Mouse (Mus musculus) midbrain, embryonic 13.5 days (tissue): ENCODE data around the gene Adamtsl5. TPM values are rescaled to one million over a fixed set of nuclear protein-coding genes. Genes with fewer than 3 reads are reported as not detected.

Experiments
- ATAC-seq: fragments of 200-750 bp; cut with Nextera tagmentation; 2 replicates; pipeline ENCODE4 v1.8.0; 2017; ENCODE audit warnings: mild to moderate bottlenecking, moderate TSS enrichment, moderate library complexity
- H3K27ac ChIP-seq: fragments of 300-500 bp; sonication (generic); 2 replicates; pipeline ENCODE4 v1.5.1; 2015; ENCODE audit warnings: inconsistent platforms, mild to moderate bottlenecking, moderate library complexity
- H3K27me3 ChIP-seq: fragments of 300-500 bp; sonication (generic); 2 replicates; pipeline ENCODE4 v1.6.1; 2015; ENCODE audit warnings: mild to moderate bottlenecking, inconsistent platforms
- H3K36me3 ChIP-seq: fragments of 300-500 bp; sonication (generic); 2 replicates; pipeline ENCODE4 v1.6.1; 2015; ENCODE audit warnings: mild to moderate bottlenecking, inconsistent platforms
- H3K4me1 ChIP-seq: fragments of 300-500 bp; sonication (generic); replicated peaks from 2 replicates; pipeline ENCODE4 v1.6.1; 2015; ENCODE audit warnings: inconsistent platforms
- H3K4me2 ChIP-seq: fragments of 300-500 bp; sonication (generic); replicated peaks from 2 replicates; pipeline ENCODE4 v1.6.1; 2015; ENCODE audit warnings: moderate library complexity, mild to moderate bottlenecking, inconsistent platforms
- H3K4me3 ChIP-seq: fragments of 300-500 bp; sonication (generic); replicated peaks from 2 replicates; pipeline ENCODE4 v1.5.1; 2015; ENCODE audit warnings: mild to moderate bottlenecking, inconsistent platforms
- H3K9ac ChIP-seq: fragments of 300-500 bp; sonication (generic); replicated peaks from 2 replicates; pipeline ENCODE4 v1.6.1; 2015; ENCODE audit warnings: mild to moderate bottlenecking, inconsistent platforms
- H3K9me3 ChIP-seq: fragments of 300-500 bp; sonication (generic); 2 replicates; pipeline ENCODE4 v1.6.1; 2016; ENCODE audit warnings: mild to moderate bottlenecking, inconsistent platforms
- WGBS: fragments of 180-500 bp; shearing (Covaris S2); methylation state at CpG from one replicate; pipeline ENCODE4 v1.1.7; 2015; 5-methylcytosine and 5-hydroxymethylcytosine counted together
- polyA plus RNA-seq: library from polyadenylated mRNA; unstranded; fragments of >200 nt; fragmentation: Nextera tagmentation; extraction: Ambion mirVana; gene quantifications from 2 replicates; pipeline ENCODE4 v1.2.1, GENCODE M21; 2015

Adamtsl5 gene
- polyA plus RNA-seq, 1 experiment from 2014 or later = 0.61 TPM

GRCm38 (mm10) chr10:80312586-80313504, 35.4 kb downstream of the Adamtsl5 start:
- H3K27me3 ChIP-seq = no peaks in the 10 kb centered on the region
- no peaks in the 10 kb centered on the region for H3K9me3 ChIP-seq
- no peak overlapping the region for H3K9ac ChIP-seq
- 0 out of 2 replicates have a peak overlapping the region, but pooled peaks have one; percentile 1 for H3K4me3 ChIP-seq
- WGBS = 78% methylated on average over 54 of the region's 54 CpGs
- peaks cover 100% of the 10 kb centered on the region for H3K36me3 ChIP-seq
- H3K4me2 ChIP-seq = no peak overlapping the region
- H3K4me1 ChIP-seq = peaks cover 56% of the 10 kb centered on the region
- no peak overlapping the region for H3K27ac ChIP-seq
- ATAC-seq = no peak

- Histone ChIP-seq H3K27me3 (no peaks in the 10 kb centered on the region), H3K4me3 (no peak overlapping the region), H3K27ac (no peak overlapping the region), H3K9ac (no peak overlapping the region), H3K36me3 (peaks cover 100% of the 10 kb centered on the region), H3K9me3 (no peaks in the 10 kb centered on the region), H3K4me1 (peaks cover 56% of the 10 kb centered on the region), H3K4me2 (no peak overlapping the region)
- WGBS = 88% methylated on average over 16 of the region's 16 CpGs
- no peak for ATAC-seq
Measured at GRCm38 (mm10) chr10:80311560-80311959, 36.7 kb downstream of the Adamtsl5 start.

- no peaks in the 10 kb centered on the region for H3K9me3 ChIP-seq
- H3K4me1 ChIP-seq = peaks cover 74% of the 10 kb centered on the region
- no peak for ATAC-seq
- H3K36me3 ChIP-seq = peaks cover 82% of the 10 kb centered on the region
- H3K4me2 ChIP-seq = peak overlapping the region; percentile 41
- no peak overlapping the region for H3K27ac ChIP-seq
- H3K9ac ChIP-seq = peak overlapping the region; percentile 48; the same call in 1 of the 2 replicates
- H3K4me3 ChIP-seq = peak overlapping the region; percentile 11
- WGBS = 31% methylated on average over 25 of the region's 25 CpGs
- no peaks in the 10 kb centered on the region for H3K27me3 ChIP-seq
Measured at GRCm38 (mm10) chr10:80304862-80305261, 43.4 kb downstream of the Adamtsl5 start.

GRCm38 (mm10) chr10:80304458-80304857, 43.8 kb downstream of the Adamtsl5 start:
- WGBS = 44% methylated on average over 12 of the region's 12 CpGs
- peaks cover 78% of the 10 kb centered on the region for H3K4me1 ChIP-seq

GRCm38 (mm10) chr10:80302471-80302881, 45.7 kb downstream of the Adamtsl5 start:
- Histone ChIP-seq H3K4me2 (peak overlapping the region; percentile 99), H3K9me3 (no peaks in the 10 kb centered on the region), H3K9ac (peak overlapping the region; percentile 99), H3K36me3 (peaks cover 58% of the 10 kb centered on the region), H3K27me3 (no peaks in the 10 kb centered on the region), H3K4me1 (peaks cover 87% of the 10 kb centered on the region), H3K4me3 (peak overlapping the region; percentile 76), H3K27ac (peak overlapping the region; percentile 99)
- no peak for ATAC-seq
- WGBS = 13% methylated on average over 9 of the region's 9 CpGs

More at GRCm38 (mm10) chr10:80304458-80304857, 43.8 kb downstream of the Adamtsl5 start:
- H3K9me3 ChIP-seq = no peaks in the 10 kb centered on the region
- H3K9ac ChIP-seq = peak overlapping the region; percentile 48; the same call in 1 of the 2 replicates
- H3K4me3 ChIP-seq = peak overlapping the region; percentile 11
- H3K27me3 ChIP-seq = no peaks in the 10 kb centered on the region
- no peak overlapping the region for H3K27ac ChIP-seq
- peak overlapping the region; percentile 41 for H3K4me2 ChIP-seq
- H3K36me3 ChIP-seq = peaks cover 78% of the 10 kb centered on the region
- ATAC-seq = no peak

- Histone ChIP-seq H3K9ac (peak overlapping the region; percentile 99), H3K27me3 (no peaks in the 10 kb centered on the region), H3K36me3 (peaks cover 53% of the 10 kb centered on the region), H3K4me3 (peak overlapping the region; percentile 76), H3K4me1 (peaks cover 87% of the 10 kb centered on the region), H3K4me2 (peak overlapping the region; percentile 99), H3K27ac (peak overlapping the region; percentile 99), H3K9me3 (no peaks in the 10 kb centered on the region)
- no peak for ATAC-seq
- WGBS = 44% methylated on average over 5 of the region's 5 CpGs
Measured at GRCm38 (mm10) chr10:80302082-80302355, 46.2 kb downstream of the Adamtsl5 start.

- peak overlapping the region; percentile 99 for H3K4me2 ChIP-seq
- no peaks in the 10 kb centered on the region for H3K9me3 ChIP-seq
- no peak for ATAC-seq
- peak overlapping the region; percentile 99 for H3K9ac ChIP-seq
- H3K27ac ChIP-seq = peak overlapping the region; percentile 99
- 68% methylated on average over 10 of the region's 10 CpGs for WGBS
- H3K36me3 ChIP-seq = peaks cover 48% of the 10 kb centered on the region
- H3K27me3 ChIP-seq = no peaks in the 10 kb centered on the region
- peaks cover 89% of the 10 kb centered on the region for H3K4me1 ChIP-seq
- peak overlapping the region; percentile 76 for H3K4me3 ChIP-seq
Measured at GRCm38 (mm10) chr10:80301256-80302081, 46.7 kb downstream of the Adamtsl5 start.

- Histone ChIP-seq H3K9ac (peak overlapping the region; percentile 99), H3K27me3 (no peaks in the 10 kb centered on the region), H3K27ac (peak overlapping the region; percentile 99), H3K9me3 (no peaks in the 10 kb centered on the region), H3K36me3 (peaks cover 40% of the 10 kb centered on the region), H3K4me3 (peak overlapping the region; percentile 76), H3K4me2 (peak overlapping the region; percentile 99), H3K4me1 (peaks cover 90% of the 10 kb centered on the region)
- 5% methylated on average over 11 of the region's 11 CpGs for WGBS
- peak; percentile 84 for ATAC-seq
Measured at GRCm38 (mm10) chr10:80300672-80301181, 47.5 kb downstream of the Adamtsl5 start.

- ATAC-seq = no peak
- Histone ChIP-seq H3K4me1 (peaks cover 90% of the 10 kb centered on the region), H3K9ac (peak overlapping the region; percentile 99), H3K27me3 (no peaks in the 10 kb centered on the region), H3K27ac (peak overlapping the region; percentile 99), H3K4me3 (peak overlapping the region; percentile 76), H3K9me3 (no peaks in the 10 kb centered on the region), H3K4me2 (peak overlapping the region; percentile 99), H3K36me3 (peaks cover 34% of the 10 kb centered on the region)
- WGBS = 43% methylated on average over 10 of the region's 10 CpGs
Measured at GRCm38 (mm10) chr10:80299824-80300223, 48.4 kb downstream of the Adamtsl5 start.

GRCm38 (mm10) chr10:80299301-80299700, 48.9 kb downstream of the Adamtsl5 start:
- Histone ChIP-seq H3K27me3 (no peaks in the 10 kb centered on the region), H3K9ac (peak overlapping the region; percentile 99), H3K4me1 (peaks cover 89% of the 10 kb centered on the region), H3K36me3 (peaks cover 34% of the 10 kb centered on the region), H3K4me2 (peak overlapping the region; percentile 99), H3K9me3 (no peaks in the 10 kb centered on the region), H3K4me3 (peak overlapping the region; percentile 76), H3K27ac (peak overlapping the region; percentile 99)
- ATAC-seq = no peak
- 3% methylated on average over 15 of the region's 15 CpGs for WGBS

- H3K4me3 ChIP-seq = peak overlapping the region; percentile 76
Measured at GRCm38 (mm10) chr10:80298571-80299281, 49.5 kb downstream of the Adamtsl5 start.

More at GRCm38 (mm10) chr10:80298571-80299281, 49.5 kb downstream of the Adamtsl5 start:
- Histone ChIP-seq H3K4me1 (peaks cover 89% of the 10 kb centered on the region), H3K36me3 (peaks cover 34% of the 10 kb centered on the region), H3K27ac (peak overlapping the region; percentile 99), H3K27me3 (no peaks in the 10 kb centered on the region), H3K9ac (peak overlapping the region; percentile 99), H3K9me3 (no peaks in the 10 kb centered on the region), H3K4me2 (peak overlapping the region; percentile 99)
- WGBS = 1% methylated on average over 26 of the region's 26 CpGs
- peak; percentile 82 for ATAC-seq
